Mouse (Mus musculus) c-Kit-negative CD71-positive TER-119-positive erythroid progenitor cells, embryonic 14.5 days (primary cell): ENCODE measurements around the gene Il1rap.

Experiments
- DNase-seq: peaks from one replicate; pipeline ENCODE4 v3.0.0-alpha.2; 2013; ENCODE audit warnings: low read depth, low spot score

Gene Il1rap

DNA sequence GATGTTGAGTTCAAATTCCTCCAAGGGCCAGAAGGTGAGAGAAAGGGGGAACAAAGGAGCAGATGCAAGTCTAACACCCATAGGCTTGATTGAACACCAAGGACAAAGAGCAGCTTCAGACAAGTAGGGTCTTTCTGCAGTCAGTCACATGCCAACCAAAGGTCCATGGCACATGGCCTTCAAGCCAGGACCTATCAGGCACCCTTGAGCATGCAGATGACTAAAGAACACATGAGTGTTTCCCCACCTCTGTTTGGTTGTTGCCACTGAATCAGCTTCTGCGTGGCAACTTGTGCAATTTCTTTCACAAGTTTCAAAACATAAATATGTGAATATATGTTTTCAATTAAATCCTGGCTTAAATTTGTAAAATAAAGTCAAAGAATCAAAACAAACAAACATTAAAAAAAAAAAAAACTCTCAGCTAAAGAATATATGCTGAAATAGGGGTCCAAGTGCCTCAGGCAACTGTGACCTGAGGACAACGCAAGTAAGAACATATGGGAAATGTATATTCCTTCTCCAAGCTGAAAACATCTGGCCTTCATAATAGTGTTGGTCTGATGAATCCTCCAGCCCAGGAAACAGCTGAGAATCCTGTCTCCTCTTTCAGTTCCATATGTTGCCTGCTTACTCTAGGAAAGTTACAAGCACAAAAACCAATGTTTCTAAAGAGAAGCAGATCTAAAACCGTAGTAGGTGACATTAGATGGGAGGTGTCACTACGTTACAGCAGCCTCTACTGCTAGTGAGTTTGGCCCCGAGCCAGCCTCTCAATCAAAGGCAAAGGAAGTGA is 142.6 kb downstream of the Il1rap start:
- DNase-seq = no peak

GRCm38 (mm10) chr16:26728139-26728538 is 146.6 kb downstream of the Il1rap start:
- no peak for DNase-seq

DNA sequence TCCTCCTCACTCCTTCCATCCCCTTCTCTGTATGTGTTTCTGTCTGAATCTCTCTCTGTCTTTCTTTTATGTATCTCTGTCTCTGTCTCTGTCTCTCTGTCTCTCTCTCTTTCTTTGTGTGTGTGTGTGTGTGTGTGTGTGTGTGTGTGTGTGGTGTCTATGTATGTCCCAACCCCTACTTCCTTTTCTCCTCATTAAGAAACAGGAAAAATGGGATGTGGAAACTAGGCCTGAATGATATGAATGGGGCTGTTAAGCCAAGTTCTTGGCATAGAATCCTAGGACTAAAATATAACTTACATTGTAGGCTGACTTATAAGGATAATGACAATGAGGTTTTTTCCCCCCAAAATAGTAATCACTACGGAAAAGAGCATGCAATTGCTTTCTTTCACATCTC is 149.4 kb downstream of the Il1rap start:
- DNase-seq = no peak

DNA sequence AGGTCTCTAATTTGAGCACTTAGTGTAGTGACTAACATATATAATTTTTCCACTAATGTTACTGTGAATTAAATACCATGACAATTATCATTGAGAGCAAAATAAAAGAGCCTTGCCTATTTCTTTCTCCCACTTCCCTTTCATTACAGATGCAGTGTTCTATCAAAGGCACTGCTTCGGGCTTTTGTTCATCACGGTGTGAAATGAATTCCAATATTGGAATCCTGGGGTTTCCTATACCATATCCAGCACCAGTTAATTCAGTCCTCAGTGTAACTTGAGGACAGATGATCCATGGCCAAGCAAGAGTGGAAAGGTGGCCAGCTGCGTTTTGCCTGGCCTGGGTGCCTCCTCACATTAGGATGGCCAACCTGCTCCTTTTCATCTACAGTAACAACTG is 151.1 kb downstream of the Il1rap start:
- DNase-seq = no peak

GRCm38 (mm10) chr16:26755381-26756155 is 174.1 kb downstream of the Il1rap start:
- no peak for DNase-seq

DNA sequence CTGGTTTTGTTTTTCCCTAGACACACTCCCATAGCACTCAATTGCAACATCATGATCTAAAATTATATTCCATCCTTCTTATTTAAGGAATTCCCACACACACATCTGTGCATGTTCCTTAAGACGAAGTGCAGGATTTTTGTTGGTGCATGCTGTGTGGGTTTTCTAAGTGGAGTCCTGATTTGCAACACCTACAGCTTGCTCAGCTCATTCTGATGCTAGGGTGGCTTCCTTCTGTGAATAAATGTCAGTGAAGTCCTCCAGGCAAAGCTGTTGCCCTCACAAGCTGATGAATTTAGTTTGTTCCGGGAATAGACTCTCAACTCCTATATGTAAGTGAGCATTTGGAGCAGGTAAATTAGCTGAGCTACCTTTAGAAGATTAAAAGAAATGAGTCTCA is 194.5 kb downstream of the Il1rap start:
- DNase-seq = no peak

DNA sequence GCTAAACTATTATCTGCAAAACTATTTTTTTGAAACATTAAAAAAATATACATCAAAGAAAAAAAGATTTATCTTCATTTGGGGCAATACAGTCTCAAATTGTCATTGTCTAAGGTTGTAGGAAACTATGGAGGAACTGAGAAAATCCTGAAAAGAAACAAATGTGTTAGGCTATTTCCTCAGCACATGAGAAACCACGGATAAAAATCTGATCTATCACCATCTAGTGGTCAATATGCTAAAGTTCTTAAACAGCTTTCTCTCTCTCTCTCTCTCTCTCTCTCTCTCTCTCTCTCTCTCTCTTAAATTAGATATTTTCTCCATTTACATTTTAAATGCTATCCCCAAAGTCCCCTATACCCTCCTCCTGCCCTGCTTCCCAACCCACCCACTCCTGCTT is 195.6 kb downstream of the Il1rap start:
- DNase-seq = no peak
